Mouse (Mus musculus) liver, embryonic 18 days (tissue): Measurements from ENCODE around the gene Olfr470. TPM values are rescaled to one million over a fixed set of nuclear protein-coding genes. Genes with fewer than 3 reads are reported as not detected.

Experiments used
- polyA plus RNA-seq: library from polyadenylated mRNA; depleted of rRNA; stranded (reverse); fragments of >200 nt; gene quantifications from 2 replicates; pipeline ENCODE4 v1.2.3, GENCODE M21; 2012; rRNA removed

Olfr470 gene
- not detected in 2 replicates for polyA plus RNA-seq

DNA sequence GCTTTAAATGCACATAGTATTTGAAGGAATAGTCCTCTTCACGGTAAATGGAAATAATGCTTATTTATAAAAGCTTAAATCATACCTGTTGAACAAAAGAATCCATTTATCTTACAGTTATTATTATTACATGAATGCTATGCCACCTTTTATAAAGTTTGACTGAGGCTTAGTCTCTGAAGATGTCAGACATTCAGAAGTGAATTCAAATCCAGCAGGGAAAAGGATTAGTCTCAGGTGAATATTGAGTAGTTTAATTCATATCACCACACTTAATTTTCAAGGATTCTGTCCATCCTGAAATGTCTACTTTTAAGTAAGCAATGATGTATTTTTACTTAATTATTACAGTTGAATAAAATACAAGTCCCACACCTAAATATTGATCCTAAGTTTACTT is at the start of gene Olfr470:
Olfr470 (minus strand) TSS at position 101 of the 400 bp plus-strand sequence.

DNA sequence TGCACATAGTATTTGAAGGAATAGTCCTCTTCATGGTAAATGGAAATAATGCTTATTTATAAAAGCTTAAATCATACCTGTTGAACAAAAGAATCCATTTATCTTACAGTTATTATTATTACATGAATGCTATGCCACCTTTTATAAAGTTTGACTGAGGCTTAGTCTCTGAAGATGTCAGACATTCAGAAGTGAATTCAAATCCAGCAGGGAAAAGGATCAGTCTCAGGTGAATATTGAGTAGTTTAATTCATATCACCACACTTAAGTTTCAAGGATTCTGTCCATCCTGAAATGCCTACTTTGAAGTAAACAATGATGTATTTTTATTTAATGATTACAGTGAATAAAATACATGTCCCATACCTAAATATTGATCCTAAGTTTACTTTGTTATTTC is 21.8 kb downstream of the Olfr470 start, which contains the start of gene Olfr469:
Olfr469 (minus strand) TSS at position 101 of the 400 bp plus-strand sequence.

GRCm38 (mm10) chr7:107811963-107812362 is 35.3 kb downstream of the Olfr470 start, which contains the start of gene Olfr467:
TSS of gene Olfr467 (plus strand) at chr7:107812263.

GRCm38 (mm10) chr7:107801108-107801507 is 46.2 kb downstream of the Olfr470 start, which contains the start of gene Ovch2:
TSS of gene Ovch2 (minus strand) at chr7:107801208.

Other genes starting within 250 kb of the Olfr470 start
- gene 5330417H12Rik, start 222.3 kb downstream of the Olfr470 start, polyA plus RNA-seq = not detected in 2 replicates
- 0.02 TPM in 1 of 2 replicates, not detected in the other for gene Cyb5r2, start 89.5 kb downstream of the Olfr470 start, polyA plus RNA-seq
- gene Ovch2, start 46.3 kb downstream of the Olfr470 start, polyA plus RNA-seq = not detected in 2 replicates
- not detected in 2 replicates for gene Olfr467, start 35.2 kb downstream of the Olfr470 start, polyA plus RNA-seq
- gene Olfr469, start 21.9 kb downstream of the Olfr470 start, polyA plus RNA-seq = not detected in 2 replicates
- gene Olfr472, start 50.4 kb upstream of the Olfr470 start, polyA plus RNA-seq = not detected in 2 replicates
- gene Olfr473, start 83.0 kb upstream of the Olfr470 start, polyA plus RNA-seq = not detected in 2 replicates
- gene Olfr474, start 107.2 kb upstream of the Olfr470 start, polyA plus RNA-seq = not detected in 2 replicates
- gene Olfr476, start 117.3 kb upstream of the Olfr470 start, polyA plus RNA-seq = not detected in 2 replicates
- gene Olfr477, start 139.2 kb upstream of the Olfr470 start, polyA plus RNA-seq = not detected in 2 replicates
- gene Olfr478, start 186.5 kb upstream of the Olfr470 start, polyA plus RNA-seq = not detected in 2 replicates
- gene Olfr479, start 203.2 kb upstream of the Olfr470 start, polyA plus RNA-seq = not detected in 2 replicates
- not detected in 2 replicates for gene Olfr480, start 219.9 kb upstream of the Olfr470 start, polyA plus RNA-seq
- gene Olfr481, start 232.4 kb upstream of the Olfr470 start, polyA plus RNA-seq = not detected in 2 replicates